ENCODE assay signal across 9 mouse cellular contexts in genomic region chr2:60283751-60284466, GRCm38 (mm10). TPM values are rescaled to one million over a fixed set of nuclear protein-coding genes. Genes with fewer than 3 reads are reported as not detected.
DNase-seq lines count a peak whose midpoint lies in the region; ATAC-seq and TF ChIP-seq lines count a peak whose summit lies in the region.
"Had no signal": no experiment of that assay in that cellular context is flagged by ENCODE, and none has a peak within 500 bp of the region (broad histone marks: within the 10 kb centered on the region; RNA-seq: fewer than 3 reads in every experiment).

No protein-coding gene starts in this region.

- peak overlapping the region; percentile 64 for H3K9ac ChIP-seq in forebrain, embryonic 13.5 days
- H3K9ac ChIP-seq in heart, embryonic 16.5 days (ENCODE audit: low read length), result peak overlapping the region; percentile 69
- peak overlapping the region; percentile 32; the same call in 1 of the 2 replicates for H3K9ac ChIP-seq in liver, embryonic 11.5 days (ENCODE audit: low read depth, low read length)

- WGBS in forebrain, embryonic 13.5 days, result 1% methylated on average over 42 of the region's 42 CpGs
- WGBS in heart, embryonic 16.5 days, result under 1% methylated on average over 42 of the region's 42 CpGs
- under 1% methylated on average over 42 of the region's 42 CpGs for WGBS in liver, embryonic 11.5 days

- H3K27ac ChIP-seq in forebrain, embryonic 13.5 days, result no peak overlapping the region
- H3K27ac ChIP-seq in heart, embryonic 16.5 days (ENCODE audit: low read length), result no peak overlapping the region
- no peak overlapping the region for H3K27ac ChIP-seq in liver, embryonic 11.5 days (ENCODE audit: low read depth, low read length)

- peak overlapping the region; percentile 45 for H3K4me3 ChIP-seq in forebrain, embryonic 13.5 days
- peak overlapping the region; percentile 58 for H3K4me3 ChIP-seq in heart, embryonic 16.5 days (ENCODE audit: low read length)
- H3K4me3 ChIP-seq in liver, embryonic 11.5 days (ENCODE audit: low read depth, low read length), result peak overlapping the region; percentile 40

- no peaks in the 10 kb centered on the region for H3K36me3 ChIP-seq in forebrain, embryonic 13.5 days (ENCODE audit: poor library complexity, severe bottlenecking)
- H3K36me3 ChIP-seq in heart, embryonic 16.5 days (ENCODE audit: control insufficient read depth, insufficient read depth), result no peaks in the 10 kb centered on the region
- H3K36me3 ChIP-seq in liver, embryonic 11.5 days (ENCODE audit: control insufficient read depth, insufficient read depth, low read length), result no peaks in the 10 kb centered on the region

- peak overlapping the region; percentile 92 for H3K4me2 ChIP-seq in forebrain, embryonic 13.5 days
- H3K4me2 ChIP-seq in heart, embryonic 16.5 days (ENCODE audit: low read depth, low read length), result peak overlapping the region; percentile 91
- peak overlapping the region; percentile 61 for H3K4me2 ChIP-seq in liver, embryonic 11.5 days

- H3K4me1 ChIP-seq in forebrain, embryonic 13.5 days, result peaks cover 16% of the 10 kb centered on the region
- H3K4me1 ChIP-seq in heart, embryonic 16.5 days (ENCODE audit: control insufficient read depth, insufficient read depth, low read length), result peaks cover 9% of the 10 kb centered on the region; the same call in 1 of the 2 replicates
- no peaks in the 10 kb centered on the region; the same call in 1 of the 2 replicates for H3K4me1 ChIP-seq in liver, embryonic 11.5 days (replicated peaks; ENCODE audit: control insufficient read depth, insufficient read depth, low read length)

- no peak for TF ChIP-seq CTCF in brain, embryonic 14.5 days (IDR thresholded peaks at IDR 0.05; ENCODE audit: borderline replicate concordance, extremely low read depth, insufficient read depth, insufficient read length)

- H3K27me3 ChIP-seq in forebrain, embryonic 13.5 days, result peaks cover 17% of the 10 kb centered on the region
- H3K27me3 ChIP-seq in heart, embryonic 16.5 days (ENCODE audit: control insufficient read depth, insufficient read depth, low read length), result no peaks in the 10 kb centered on the region
- H3K27me3 ChIP-seq in liver, embryonic 11.5 days (replicated peaks; ENCODE audit: control insufficient read depth, insufficient read depth, low read length), result no peaks in the 10 kb centered on the region
- H3K27me3 ChIP-seq: CH12.LX had no signal

- ATAC-seq in forebrain, embryonic 13.5 days, result peak; percentile 92
- peak; percentile 87 for ATAC-seq in heart, embryonic 16.5 days (replicated peaks; ENCODE audit: extremely low read depth, insufficient read depth, low FRiP score)
- peak; percentile 72 for ATAC-seq in liver, embryonic 11.5 days (replicated peaks; ENCODE audit: low FRiP score)

- no peaks in the 10 kb centered on the region for H3K9me3 ChIP-seq in forebrain, embryonic 13.5 days (replicated peaks)
- H3K9me3 ChIP-seq in heart, embryonic 16.5 days (replicated peaks; ENCODE audit: control insufficient read depth, low read length), result no peaks in the 10 kb centered on the region
- H3K9me3 ChIP-seq in liver, embryonic 11.5 days (ENCODE audit: control insufficient read depth, low read length), result no peaks in the 10 kb centered on the region

- peak; percentile 55 to 60 for DNase-seq in B cell, adult 2 months
- DNase-seq in brain, embryonic 14.5 days (ENCODE audit: low read depth), result peak; percentile 71
- DNase-seq in kidney, postnatal 14 days, result peak; percentile 85
- peak; percentile 66 for DNase-seq in liver, embryonic 11.5 days (ENCODE audit: low spot score)
- DNase-seq in monocyte, adult 2 months (ENCODE audit: low read depth in 1 of 2, low spot score in 2 of 2), result peak; percentile 47 to 67
- DNase-seq in spleen, postnatal 4 days (ENCODE audit: low spot score in 2 of 2), result peak; percentile 45 to 71

- TF ChIP-seq POLR2A in brain, embryonic 14.5 days (IDR thresholded peaks at IDR 0.05; ENCODE audit: borderline replicate concordance, extremely low read depth, insufficient read depth, insufficient read length, poor library complexity, severe bottlenecking), result no peak

RNA-seq across cellular contexts. Expression of gene Cd302, which starts 0.4 kb away (rescaled TPM):
- polyA plus RNA-seq in brain, embryonic 14.5 days (2012; rRNA removed), result 4.5 and 5.8 TPM in 2 replicates
- 7.5 and 9.1 TPM in 2 replicates for polyA plus RNA-seq in forebrain, embryonic 13.5 days (2015; fragmentation: Nextera tagmentation; extraction: Ambion mirVana)
- 15.3 and 17.9 TPM in 2 replicates for polyA plus RNA-seq in heart, embryonic 16.5 days (2015; fragmentation: Nextera tagmentation; extraction: Ambion mirVana)
- 37.4 and 42.5 TPM in 2 replicates for polyA plus RNA-seq in liver, embryonic 11.5 days (2014; fragmentation: Nextera tagmentation; extraction: Ambion mirVana)
